Mouse (Mus musculus) frontal cortex, adult (tissue): ENCODE data around the gene Uxs1.
A peak's percentile ranks its signal among the peaks of the same experiment; 100 is the strongest.

Experiments used
- ATAC-seq: cut with Nextera tagmentation; 2 replicates; pipeline ENCODE4 v1.9.2; 2017; ENCODE audit warnings: mild to moderate bottlenecking, moderate library complexity, mixed read lengths; ENCODE audit not compliant: low TSS enrichment

Gene Uxs1

DNA sequence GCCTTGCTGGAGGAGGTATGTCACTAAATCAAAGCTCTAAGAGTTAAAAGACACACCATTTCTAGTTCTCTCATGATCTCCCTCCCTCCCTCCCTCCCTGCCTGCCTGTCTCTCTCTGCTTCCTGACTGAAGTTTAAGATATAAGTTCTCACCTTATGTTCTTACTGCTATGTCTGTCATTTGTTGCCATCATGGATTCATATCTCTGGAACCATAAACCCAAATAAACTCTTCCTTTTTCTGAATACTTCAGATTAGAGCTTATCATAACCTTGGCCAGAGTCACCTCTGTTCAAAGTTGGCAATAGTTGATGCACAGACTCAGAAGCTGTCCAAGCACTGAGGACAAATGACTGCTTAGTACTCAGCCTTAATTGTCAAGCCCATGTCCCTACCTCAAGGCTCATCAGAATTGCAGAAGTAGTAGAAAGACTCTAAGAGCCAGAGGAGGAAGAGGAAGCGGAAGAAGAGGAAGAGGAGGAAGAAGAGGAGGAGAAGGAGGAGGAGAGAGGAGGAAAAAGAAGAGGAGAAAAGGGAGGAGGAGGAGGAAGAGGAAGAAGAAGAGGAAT, 23.6 kb downstream of the Uxs1 start:
- ATAC-seq = no peak

- 0 out of 2 replicates have a peak, but pooled peaks have one; percentile 44 for ATAC-seq
Measured at GRCm38 (mm10) chr1:43798048-43798447, 29.6 kb downstream of the Uxs1 start.

DNA sequence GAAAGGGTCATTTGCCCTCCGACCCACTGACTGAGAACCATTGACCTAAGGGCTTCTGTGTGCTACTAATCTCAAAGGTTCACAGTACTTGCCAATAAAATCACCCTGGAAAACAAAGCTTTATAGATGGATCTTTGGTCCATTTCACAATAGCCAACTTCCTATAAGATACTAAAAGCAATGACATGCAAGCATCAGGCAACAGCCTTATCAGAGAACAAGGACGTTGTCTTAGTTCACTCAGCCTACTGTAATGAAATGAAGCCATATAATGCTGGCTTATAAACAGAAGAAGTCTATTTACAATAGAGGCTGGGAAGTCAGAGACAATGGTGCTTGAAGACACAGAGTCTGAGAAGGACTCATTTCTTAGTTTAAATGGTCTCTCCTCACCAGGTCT, 37.8 kb downstream of the Uxs1 start:
- ATAC-seq = no peak

DNA sequence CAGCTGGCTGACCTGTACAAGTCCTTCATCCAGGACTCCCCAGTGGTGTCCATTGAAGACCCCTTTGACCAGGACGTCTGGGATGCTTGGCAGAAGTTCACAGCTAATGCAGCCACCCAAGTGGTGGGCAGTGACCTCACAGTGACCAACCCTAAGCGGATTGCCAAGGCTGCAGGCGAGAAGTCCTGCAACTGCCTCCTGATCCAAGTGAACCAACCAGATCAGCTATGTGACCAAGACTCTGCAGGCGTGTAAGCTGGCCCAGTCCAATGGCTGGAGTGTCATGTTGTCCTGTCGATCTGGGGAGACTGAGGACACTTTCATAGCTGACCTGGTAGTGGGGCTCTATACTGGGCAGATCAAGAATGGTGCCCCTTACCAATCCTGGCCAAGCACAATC, 40.9 kb downstream of the Uxs1 start:
- ATAC-seq = no peak

- ATAC-seq = no peak
Measured at GRCm38 (mm10) chr1:43785316-43785715, 42.3 kb downstream of the Uxs1 start.

- no peak for ATAC-seq
Measured at GRCm38 (mm10) chr1:43783186-43783585, 44.4 kb downstream of the Uxs1 start.

GRCm38 (mm10) chr1:43782680-43783079, 44.9 kb downstream of the Uxs1 start:
- peak; percentile 93 for ATAC-seq

DNA sequence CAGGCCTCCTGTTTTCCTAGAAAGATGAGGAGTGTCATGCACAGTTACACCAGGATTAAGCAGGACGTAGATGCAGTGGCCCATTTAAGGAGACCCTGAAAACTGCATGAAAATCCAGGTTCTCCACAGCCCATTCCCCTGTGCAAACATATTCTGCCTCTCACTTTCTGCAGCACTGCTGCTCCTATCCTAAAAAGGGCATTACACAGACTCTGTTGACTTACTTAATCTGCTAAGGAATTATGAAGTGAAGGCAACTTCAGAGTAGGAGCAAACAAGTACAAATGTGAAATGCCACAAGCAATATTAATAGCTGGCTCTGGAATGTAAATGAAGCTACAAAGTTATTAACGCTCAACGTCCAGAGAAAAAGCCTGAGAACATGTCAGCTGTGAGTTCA, 45.9 kb downstream of the Uxs1 start:
- no peak for ATAC-seq

- ATAC-seq = no peak
Measured at GRCm38 (mm10) chr1:43781195-43781594, 46.4 kb downstream of the Uxs1 start.

DNA sequence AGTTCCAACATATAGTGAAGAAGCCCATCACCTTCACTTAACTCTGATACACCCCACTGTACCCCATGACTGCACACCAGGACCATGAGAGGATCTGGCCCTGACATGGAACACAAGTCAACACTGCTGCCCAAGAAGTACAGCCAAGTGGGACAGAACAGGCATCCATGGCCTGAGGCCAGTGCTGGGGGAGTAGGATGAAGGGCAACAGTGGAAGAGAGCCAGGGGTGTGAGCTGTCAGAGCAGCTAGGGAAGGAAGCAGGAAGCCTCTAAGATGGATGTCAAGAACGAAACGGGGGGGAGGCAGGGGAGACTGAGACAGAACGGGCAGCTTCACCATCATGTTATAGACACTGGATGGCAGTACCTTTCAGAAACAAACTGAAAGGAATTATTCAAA, 51.5 kb downstream of the Uxs1 start:
- ATAC-seq = peak; percentile 48

- ATAC-seq = no peak
Measured at GRCm38 (mm10) chr1:43774126-43774525, 53.5 kb downstream of the Uxs1 start.

DNA sequence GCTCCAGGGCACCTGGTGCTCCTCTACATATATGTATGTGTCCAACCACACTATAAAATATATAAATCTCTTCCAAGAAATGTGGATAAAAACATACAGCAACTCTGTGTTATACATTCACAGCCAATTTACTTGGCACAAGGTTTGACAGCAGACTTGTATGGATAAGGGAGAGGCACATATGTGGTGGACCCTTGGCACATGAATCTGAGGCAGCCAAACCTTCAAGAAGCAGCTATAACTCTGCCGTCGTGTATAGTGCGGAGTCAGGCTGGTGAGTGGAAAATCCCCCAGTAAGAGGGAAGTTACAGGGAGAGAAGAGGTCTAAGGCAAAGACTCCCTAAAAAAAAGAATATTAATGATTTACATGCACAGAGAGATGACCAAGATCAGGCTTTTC, 54.9 kb downstream of the Uxs1 start:
- no peak for ATAC-seq

DNA sequence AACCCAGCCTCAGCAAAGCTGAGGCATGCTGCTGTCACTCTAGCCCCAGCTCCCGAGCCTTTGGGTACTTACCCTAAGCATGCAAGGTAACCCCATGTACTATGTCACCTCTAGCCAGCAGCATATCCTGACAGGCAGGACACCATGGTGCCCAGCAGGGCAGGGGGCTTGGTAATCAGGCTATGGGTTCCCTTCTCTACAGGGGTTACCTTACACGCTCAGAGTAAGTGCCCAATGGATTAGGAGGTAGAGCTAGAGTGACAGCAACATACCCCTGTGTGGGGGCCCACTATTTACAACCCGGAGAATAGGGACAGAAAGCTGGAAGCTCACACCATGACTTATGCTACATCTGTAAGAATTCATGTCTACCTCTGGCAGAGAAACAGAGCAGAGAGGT, 57.6 kb downstream of the Uxs1 start:
- ATAC-seq = no peak

GRCm38 (mm10) chr1:43769348-43769747, 58.3 kb downstream of the Uxs1 start:
- ATAC-seq = no peak

DNA sequence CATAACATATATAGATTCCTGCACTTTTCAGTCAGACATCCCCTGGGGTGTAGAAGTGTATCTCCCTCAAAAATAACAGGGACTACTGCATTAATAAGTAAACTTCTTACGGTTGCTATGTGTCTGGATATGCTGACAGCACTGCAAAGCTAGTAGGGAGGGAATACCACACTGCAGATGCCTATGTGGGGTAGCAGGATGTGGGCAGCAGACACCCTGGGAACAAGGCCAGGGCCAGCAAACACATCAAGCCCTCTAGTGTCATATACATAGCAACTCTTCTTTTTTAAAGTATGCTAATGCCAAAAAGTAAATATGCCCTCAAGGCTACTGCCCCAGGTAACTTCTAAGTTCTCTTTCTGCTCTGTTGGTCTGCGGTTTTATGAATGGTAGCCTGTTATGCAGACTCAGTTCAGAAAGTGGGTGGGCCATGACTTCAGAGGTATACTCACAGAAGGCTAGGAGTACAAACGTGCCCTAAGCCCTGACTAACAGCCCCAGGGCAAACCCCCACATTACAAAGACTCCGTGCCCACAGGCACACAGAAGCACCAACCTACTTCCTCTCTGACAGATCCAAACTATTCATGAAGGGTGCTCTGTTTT, 59.1 kb downstream of the Uxs1 start:
- ATAC-seq = peak; percentile 46; the same call in 1 of the 2 replicates

- no peak for ATAC-seq
Measured at GRCm38 (mm10) chr1:43766328-43766727, 61.3 kb downstream of the Uxs1 start.

GRCm38 (mm10) chr1:43764481-43764880, 63.1 kb downstream of the Uxs1 start:
- ATAC-seq = no peak

GRCm38 (mm10) chr1:43760085-43760484, 67.5 kb downstream of the Uxs1 start:
- ATAC-seq = peak; percentile 65; the same call in 1 of the 2 replicates

DNA sequence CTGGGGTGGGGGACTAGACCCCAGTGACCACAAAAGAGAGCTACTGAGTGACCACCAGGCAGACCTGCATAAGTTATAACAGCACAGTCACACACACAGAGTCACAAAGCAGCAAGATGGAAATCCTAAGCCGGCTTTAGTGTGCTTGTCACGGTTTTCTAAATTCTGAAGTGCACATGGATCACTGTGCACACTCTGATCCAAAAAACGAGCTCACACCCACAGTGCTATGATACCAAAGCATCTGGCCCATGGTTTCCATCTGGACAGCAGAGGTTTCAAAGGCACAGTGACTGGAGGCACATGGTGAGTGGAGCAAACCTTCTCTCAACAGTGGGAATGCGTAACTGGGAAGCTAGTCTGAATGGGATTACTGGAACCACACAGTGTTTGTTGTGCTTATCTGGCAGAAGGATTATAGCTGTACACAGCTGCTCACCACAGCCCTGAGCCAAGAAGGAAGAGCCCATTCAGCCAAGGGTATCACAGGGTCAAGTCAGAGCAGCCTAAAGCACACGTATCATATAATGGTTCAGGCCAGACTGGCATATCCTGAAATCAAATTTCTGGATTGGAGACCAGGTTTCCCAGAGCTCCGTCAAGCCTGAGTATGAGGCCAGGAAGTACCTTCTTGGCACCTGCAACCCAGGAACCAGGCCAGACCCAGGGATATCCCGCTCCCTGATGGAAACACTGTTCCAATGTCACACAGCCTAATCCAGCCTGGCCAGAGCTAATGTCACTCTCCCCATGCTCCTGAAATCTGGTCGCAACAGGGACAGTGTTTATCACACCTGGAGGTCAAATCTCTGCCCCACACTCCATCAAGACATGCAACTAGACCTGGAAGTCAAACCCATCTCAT, 72.9 kb downstream of the Uxs1 start:
- peak; percentile 87 for ATAC-seq

GRCm38 (mm10) chr1:43738519-43738894, 89.1 kb downstream of the Uxs1 start:
- ATAC-seq = no peak

DNA sequence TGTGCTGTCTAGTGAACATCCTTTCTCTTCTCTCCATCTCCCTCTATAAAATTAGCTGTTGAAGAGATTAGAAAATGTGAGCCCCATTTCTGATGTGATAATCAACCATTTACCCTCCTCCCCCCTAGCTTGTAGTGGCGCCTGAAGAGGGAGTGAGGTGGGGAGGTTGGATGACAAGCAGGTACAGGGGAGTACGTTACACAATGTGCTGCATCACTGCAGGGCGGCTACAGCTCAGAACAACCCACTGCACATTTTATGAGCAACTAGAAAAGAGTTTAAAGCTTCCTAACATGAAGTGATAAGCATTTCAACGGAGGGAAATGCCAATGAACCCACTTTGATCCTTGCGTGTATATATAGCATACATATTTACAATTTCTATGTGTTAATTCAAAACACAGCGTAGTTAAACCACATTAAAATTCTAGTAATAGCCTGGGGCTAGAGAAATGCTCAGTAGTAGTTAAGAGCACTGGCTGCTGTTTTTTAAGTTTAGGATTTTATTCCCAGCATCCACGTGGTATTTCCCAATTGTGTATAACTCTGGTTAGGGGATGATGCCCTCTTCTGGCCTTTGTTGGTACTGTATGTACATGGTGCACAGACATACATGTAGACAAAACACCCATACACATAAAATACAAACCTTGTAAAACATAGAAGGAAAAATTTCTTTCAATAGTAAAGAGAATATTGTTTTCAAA, 89.6 kb downstream of the Uxs1 start:
- 0 out of 2 replicates have a peak, but pooled peaks have one; percentile 35 for ATAC-seq

- ATAC-seq = peak; percentile 99
Measured at GRCm38 (mm10) chr1:43732657-43733056, 94.9 kb downstream of the Uxs1 start.
